In the genomic region with DNA sequence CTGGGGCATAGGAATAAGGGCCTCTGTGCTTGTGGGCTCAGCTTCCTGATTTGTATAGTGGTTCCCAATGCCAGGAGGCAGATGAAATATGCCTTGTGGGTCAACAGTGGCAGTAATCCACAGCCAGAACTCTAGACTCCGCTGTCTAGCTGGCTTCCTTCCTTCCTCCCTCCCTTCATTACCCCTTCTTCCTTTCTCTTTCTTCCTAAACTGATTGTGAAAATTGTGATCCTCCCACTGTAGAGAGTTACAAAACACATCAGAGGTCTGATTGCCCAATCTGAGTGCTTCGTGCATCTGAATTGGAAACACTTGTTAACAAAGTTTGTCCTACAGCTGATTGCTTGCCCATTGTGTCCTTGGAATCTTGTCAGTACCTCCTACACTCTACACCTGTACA, we compare ENCODE assay signal across 19 mouse cellular contexts. TPM values are rescaled to one million over a fixed set of nuclear protein-coding genes. Genes with fewer than 3 reads are reported as not detected.
DNase-seq lines count a peak whose midpoint lies in the region; ATAC-seq lines count a peak whose summit lies in the region.
"Had no signal": no experiment of that assay in that cellular context is flagged by ENCODE, and none has a peak within 500 bp of the region (broad histone marks: within the 10 kb centered on the region; RNA-seq: fewer than 3 reads in every experiment).

No protein-coding gene starts in this region.

- peak; percentile 16 for DNase-seq in adrenal gland, postnatal 14 days
- DNase-seq in adrenal gland, adult 8-10 months = no peak
- peak; percentile 21 for DNase-seq in NIH3T3 (ENCODE audit: low read depth)
- peak; percentile 70 for DNase-seq in lung, postnatal 25 days (ENCODE audit: low spot score)
- DNase-seq in thymus, postnatal 25 days = no peak
- no peak for DNase-seq in midbrain, embryonic 10.5 days (ENCODE audit: low spot score)
- no peak for DNase-seq in frontal cortex, postnatal 36 days (ENCODE audit: low spot score in 2 of 2)
- DNase-seq: adrenal gland, postnatal 10 days; thymus, postnatal 36 days had no signal

- no peak overlapping the region for H3K27ac ChIP-seq in midbrain, embryonic 10.5 days (replicated peaks)
- H3K27ac ChIP-seq: limb, embryonic 12.5 days; stomach, embryonic 15.5 days had no signal

- H3K4me3 ChIP-seq in midbrain, embryonic 10.5 days = no peak overlapping the region
- H3K4me3 ChIP-seq: limb, embryonic 12.5 days; stomach, embryonic 15.5 days had no signal

- WGBS in midbrain, embryonic 10.5 days = 91% methylated on average over 2 of the region's 2 CpGs

- no peaks in the 10 kb centered on the region for H3K9me3 ChIP-seq in midbrain, embryonic 10.5 days (replicated peaks)
- H3K9me3 ChIP-seq: limb, embryonic 12.5 days; stomach, embryonic 15.5 days had no signal

- peaks cover 3% of the 10 kb centered on the region; the same call in 1 of the 2 replicates for H3K4me1 ChIP-seq in midbrain, embryonic 10.5 days
- H3K4me1 ChIP-seq: limb, embryonic 12.5 days; stomach, embryonic 15.5 days had no signal

- no peaks in the 10 kb centered on the region for H3K36me3 ChIP-seq in midbrain, embryonic 10.5 days
- H3K36me3 ChIP-seq: limb, embryonic 12.5 days; stomach, embryonic 15.5 days had no signal

- ATAC-seq in hematopoietic stem cell, adult 5-6 weeks (replicated peaks in 1 of 2; ENCODE audit: insufficient read depth in 1 of 2, low FRiP score in 2 of 2, low TSS enrichment in 1 of 2, low read depth in 1 of 2, poor library complexity in 2 of 2, severe bottlenecking in 2 of 2) = peak; percentile 56 to 71; a peak in 3 of 4 replicates

- H3K27me3 ChIP-seq in midbrain, embryonic 10.5 days (ENCODE audit: low read depth, poor library complexity, severe bottlenecking) = no peaks in the 10 kb centered on the region
- H3K27me3 ChIP-seq: limb, embryonic 12.5 days; stomach, embryonic 15.5 days had no signal

RNA-seq across cellular contexts. Expression of gene Prss46, which starts 2.9 kb away (rescaled TPM):
- total RNA-seq in adrenal gland, postnatal 14 days (2021) = not detected in 2 replicates
- total RNA-seq in adrenal gland, adult 8-10 months (2022) = not detected
- total RNA-seq in hematopoietic stem cell, adult 5-6 weeks (2017) = not detected in 2 replicates
- polyA plus RNA-seq in midbrain, embryonic 10.5 days (2016; fragmentation: Nextera tagmentation; extraction: Ambion mirVana) = not detected in 2 replicates
- total RNA-seq: adrenal gland, postnatal 10 days; gastrocnemius, postnatal 4 days; left cerebral cortex, adult 18-20 months had no signal
- polyA plus RNA-seq: cortical plate, adult 2 months; heart, postnatal 0 days; large intestine, adult 2 months; limb, embryonic 12.5 days; neural tube, embryonic 14.5 days; stomach, embryonic 15.5 days had no signal

RNA-seq across cellular contexts. Expression of gene Prss45, which starts 7.0 kb away (rescaled TPM):
- not detected in 2 replicates for total RNA-seq in adrenal gland, postnatal 14 days (2021)
- under 1 TPM in 1 of 4 experiments, not detected in 3; 0.24 TPM for total RNA-seq in adrenal gland, adult 8-10 months (2022)
- not detected in 2 replicates for total RNA-seq in hematopoietic stem cell, adult 5-6 weeks (2017)
- polyA plus RNA-seq in midbrain, embryonic 10.5 days (2016; fragmentation: Nextera tagmentation; extraction: Ambion mirVana) = not detected in 2 replicates
- total RNA-seq: adrenal gland, postnatal 10 days; gastrocnemius, postnatal 4 days had no signal
- polyA plus RNA-seq: embryonic facial prominence, embryonic 14.5 days; large intestine, adult 2 months; limb, embryonic 12.5 days; neural tube, embryonic 14.5 days; stomach, embryonic 15.5 days had no signal

RNA-seq across cellular contexts. Expression of gene Prss43, which starts 14.9 kb away (rescaled TPM):
- total RNA-seq in adrenal gland, postnatal 14 days (2021) = not detected in 2 replicates
- total RNA-seq in adrenal gland, adult 8-10 months (2022) = not detected
- not detected in 2 replicates for total RNA-seq in hematopoietic stem cell, adult 5-6 weeks (2017)
- not detected in 2 replicates for polyA plus RNA-seq in midbrain, embryonic 10.5 days (2016; fragmentation: Nextera tagmentation; extraction: Ambion mirVana)
- total RNA-seq: adrenal gland, postnatal 10 days; gastrocnemius, postnatal 4 days had no signal
- polyA plus RNA-seq: embryonic facial prominence, embryonic 14.5 days; large intestine, adult 2 months; limb, embryonic 12.5 days; neural tube, embryonic 14.5 days; stomach, embryonic 15.5 days had no signal

RNA-seq across cellular contexts. Expression of gene Prss50, which starts 16.3 kb away (rescaled TPM):
- total RNA-seq in adrenal gland, postnatal 14 days (2021) = 0.37 TPM in 1 of 2 replicates, not detected in the other
- total RNA-seq in adrenal gland, adult 8-10 months (2022) = not detected
- not detected in 2 replicates for total RNA-seq in hematopoietic stem cell, adult 5-6 weeks (2017)
- polyA plus RNA-seq in midbrain, embryonic 10.5 days (2016; fragmentation: Nextera tagmentation; extraction: Ambion mirVana) = 0.35 and 0.85 TPM in 2 replicates
- total RNA-seq: gastrocnemius, postnatal 4 days had no signal
- polyA plus RNA-seq: embryonic facial prominence, embryonic 14.5 days; heart, postnatal 0 days; large intestine, adult 2 months had no signal

RNA-seq across cellular contexts. Expression of gene Prss44, which starts 27.6 kb away (rescaled TPM):
- not detected in 2 replicates for total RNA-seq in adrenal gland, postnatal 14 days (2021)
- not detected for total RNA-seq in adrenal gland, adult 8-10 months (2022)
- not detected in 2 replicates for total RNA-seq in hematopoietic stem cell, adult 5-6 weeks (2017)
- polyA plus RNA-seq in midbrain, embryonic 10.5 days (2016; fragmentation: Nextera tagmentation; extraction: Ambion mirVana) = not detected in 2 replicates
- total RNA-seq: adrenal gland, postnatal 10 days; gastrocnemius, postnatal 4 days; left cerebral cortex, adult 18-20 months had no signal
- polyA plus RNA-seq: cortical plate, adult 2 months; embryonic facial prominence, embryonic 14.5 days; heart, postnatal 0 days; large intestine, adult 2 months; limb, embryonic 12.5 days; neural tube, embryonic 14.5 days; stomach, embryonic 15.5 days had no signal

Comparison
In these comparisons a context has a peak if more than half of its experiments do, and no peak if none do; other contexts are left out.
1. DNase-seq: peak in adrenal gland, postnatal 14 days (single experiment), NIH3T3 (single experiment) and lung, postnatal 25 days (single experiment); none in adrenal gland, adult 8-10 months (single experiment), thymus, postnatal 25 days (single experiment), midbrain, embryonic 10.5 days (single experiment) and frontal cortex, postnatal 36 days (0 of 2).